Mouse (Mus musculus): ENCODE data around the gene Syt9. TPM values are rescaled to one million over a fixed set of nuclear protein-coding genes. Genes with fewer than 3 reads are reported as not detected.
A peak's percentile ranks its signal among the peaks of the same experiment; 100 is the strongest.

Gene Syt9
- polyA plus RNA-seq, 1 experiment, result 0.07 TPM

GRCm38 (mm10) chr7:107553461-107553860 lies 182.9 kb downstream of the Syt9 start:
- H3K27ac ChIP-seq (ENCODE audit: control insufficient read depth, insufficient read depth, low read length), result no peak overlapping the region
- H3K4me3 ChIP-seq (ENCODE audit: control insufficient read depth, insufficient read depth, low read length), result no peak overlapping the region
- TF ChIP-seq POLR2A (IDR thresholded peaks at IDR 0.05; ENCODE audit: control insufficient read depth, extremely low read depth, insufficient read depth, low read length, poor library complexity) (no peak), CTCF (IDR thresholded peaks at IDR 0.05; ENCODE audit: borderline replicate concordance, control insufficient read depth, extremely low read depth, insufficient read depth, low read length, poor library complexity) (no peak)
- WGBS, result 4% methylated on average over 1 of the region's 1 CpGs
- H3K36me3 ChIP-seq (ENCODE audit: control insufficient read depth, insufficient read depth, low read length), result no peaks in the 10 kb centered on the region
- DNase-seq, result no peak
- H3K4me1 ChIP-seq (replicated peaks; ENCODE audit: control insufficient read depth, insufficient read depth, low read length), result no peaks in the 10 kb centered on the region
- no peaks in the 10 kb centered on the region for H3K27me3 ChIP-seq (ENCODE audit: control insufficient read depth, insufficient read depth, low read length)

GRCm38 (mm10) chr7:107555906-107556305 lies 185.4 kb downstream of the Syt9 start:
- DNase-seq, result peak; percentile 23
- Histone ChIP-seq H3K4me1 (replicated peaks; ENCODE audit: control insufficient read depth, insufficient read depth, low read length) (no peaks in the 10 kb centered on the region), H3K27ac (ENCODE audit: control insufficient read depth, insufficient read depth, low read length) (no peak overlapping the region), H3K27me3 (ENCODE audit: control insufficient read depth, insufficient read depth, low read length) (no peaks in the 10 kb centered on the region), H3K36me3 (ENCODE audit: control insufficient read depth, insufficient read depth, low read length) (no peaks in the 10 kb centered on the region), H3K4me3 (ENCODE audit: control insufficient read depth, insufficient read depth, low read length) (no peak overlapping the region)
- WGBS, result 92% methylated on average over 3 of the region's 3 CpGs
- no peak for TF ChIP-seq CTCF (IDR thresholded peaks at IDR 0.05; ENCODE audit: borderline replicate concordance, control insufficient read depth, extremely low read depth, insufficient read depth, low read length, poor library complexity)
- no peak for TF ChIP-seq POLR2A (IDR thresholded peaks at IDR 0.05; ENCODE audit: control insufficient read depth, extremely low read depth, insufficient read depth, low read length, poor library complexity)

DNA sequence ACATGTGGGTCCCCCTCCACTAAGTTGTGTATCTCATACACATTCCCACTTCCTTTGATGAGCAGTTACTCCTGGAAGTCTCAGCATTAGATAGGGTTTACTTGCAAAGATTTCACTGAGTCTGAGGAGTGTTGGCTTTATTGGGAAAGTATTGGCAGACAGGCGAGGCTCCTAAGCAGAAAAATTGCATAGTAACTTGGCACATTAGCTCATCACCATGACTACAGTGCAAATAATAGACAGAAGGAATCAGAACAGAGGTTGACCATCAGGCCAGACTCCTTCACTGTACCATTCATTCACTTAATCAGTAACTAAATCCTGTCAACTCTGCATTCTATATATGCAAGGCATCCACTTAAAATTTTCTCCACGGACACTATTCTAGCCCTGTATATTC lies 190.1 kb downstream of the Syt9 start:
- DNase-seq, result no peak
- Histone ChIP-seq H3K36me3 (ENCODE audit: control insufficient read depth, insufficient read depth, low read length) (no peaks in the 10 kb centered on the region), H3K27ac (ENCODE audit: control insufficient read depth, insufficient read depth, low read length) (no peak overlapping the region), H3K27me3 (ENCODE audit: control insufficient read depth, insufficient read depth, low read length) (no peaks in the 10 kb centered on the region), H3K4me1 (replicated peaks; ENCODE audit: control insufficient read depth, insufficient read depth, low read length) (no peaks in the 10 kb centered on the region), H3K4me3 (ENCODE audit: control insufficient read depth, insufficient read depth, low read length) (no peak overlapping the region)
- WGBS, result 92% methylated on average over 2 of the region's 2 CpGs
- no peak for TF ChIP-seq CTCF (IDR thresholded peaks at IDR 0.05; ENCODE audit: borderline replicate concordance, control insufficient read depth, extremely low read depth, insufficient read depth, low read length, poor library complexity)
- TF ChIP-seq POLR2A (IDR thresholded peaks at IDR 0.05; ENCODE audit: control insufficient read depth, extremely low read depth, insufficient read depth, low read length, poor library complexity), result no peak

GRCm38 (mm10) chr7:107561584-107561983 lies 191.1 kb downstream of the Syt9 start:
- DNase-seq, result no peak

DNA sequence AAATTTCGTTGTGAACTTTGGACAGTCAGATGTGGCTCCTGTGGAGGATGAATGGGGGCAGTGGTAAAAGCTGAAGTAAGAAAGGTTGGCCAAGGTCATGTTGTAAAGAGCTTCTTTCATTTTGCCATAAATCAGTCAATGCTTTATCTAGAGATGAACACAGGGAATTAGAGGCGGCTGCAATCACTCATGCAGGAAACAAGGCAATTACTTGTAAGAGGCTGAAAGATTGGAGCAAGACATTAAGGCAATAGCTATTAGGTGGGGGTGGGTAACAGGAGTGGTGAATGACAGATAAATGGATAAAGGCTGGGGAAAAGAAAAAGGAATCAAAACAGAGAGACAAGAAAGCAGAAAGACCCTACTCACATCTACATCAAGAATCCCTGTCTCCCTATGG lies 193.2 kb downstream of the Syt9 start:
- Histone ChIP-seq H3K4me3 (ENCODE audit: control insufficient read depth, insufficient read depth, low read length) (no peak overlapping the region), H3K27ac (ENCODE audit: control insufficient read depth, insufficient read depth, low read length) (no peak overlapping the region), H3K4me1 (replicated peaks; ENCODE audit: control insufficient read depth, insufficient read depth, low read length) (no peaks in the 10 kb centered on the region), H3K27me3 (ENCODE audit: control insufficient read depth, insufficient read depth, low read length) (no peaks in the 10 kb centered on the region), H3K36me3 (ENCODE audit: control insufficient read depth, insufficient read depth, low read length) (no peaks in the 10 kb centered on the region)
- DNase-seq, result no peak
- 78% methylated on average over 2 of the region's 2 CpGs for WGBS
- TF ChIP-seq POLR2A (IDR thresholded peaks at IDR 0.05; ENCODE audit: control insufficient read depth, extremely low read depth, insufficient read depth, low read length, poor library complexity) (no peak), CTCF (IDR thresholded peaks at IDR 0.05; ENCODE audit: borderline replicate concordance, control insufficient read depth, extremely low read depth, insufficient read depth, low read length, poor library complexity) (no peak)

More at GRCm38 (mm10) chr7:107561584-107561983, 191.1 kb downstream of the Syt9 start:
- WGBS, result 17% methylated on average over 3 of the region's 3 CpGs
- Histone ChIP-seq H3K36me3 (ENCODE audit: control insufficient read depth, insufficient read depth, low read length) (no peaks in the 10 kb centered on the region), H3K27me3 (ENCODE audit: control insufficient read depth, insufficient read depth, low read length) (no peaks in the 10 kb centered on the region), H3K27ac (ENCODE audit: control insufficient read depth, insufficient read depth, low read length) (no peak overlapping the region), H3K4me1 (replicated peaks; ENCODE audit: control insufficient read depth, insufficient read depth, low read length) (no peaks in the 10 kb centered on the region), H3K4me3 (ENCODE audit: control insufficient read depth, insufficient read depth, low read length) (no peak overlapping the region)
- no peak for TF ChIP-seq CTCF (IDR thresholded peaks at IDR 0.05; ENCODE audit: borderline replicate concordance, control insufficient read depth, extremely low read depth, insufficient read depth, low read length, poor library complexity)
- no peak for TF ChIP-seq POLR2A (IDR thresholded peaks at IDR 0.05; ENCODE audit: control insufficient read depth, extremely low read depth, insufficient read depth, low read length, poor library complexity)

- H3K27me3 ChIP-seq (ENCODE audit: control insufficient read depth, insufficient read depth, low read length), result no peaks in the 10 kb centered on the region
- peak within 1 kb of the TSS; percentile 25; the same call in 1 of the 2 replicates for H3K27ac ChIP-seq (ENCODE audit: control insufficient read depth, insufficient read depth, low read length)
- H3K4me1 ChIP-seq (replicated peaks; ENCODE audit: control insufficient read depth, insufficient read depth, low read length), result no peaks in the 10 kb centered on the region
- no peaks in the 10 kb centered on the region for H3K36me3 ChIP-seq (ENCODE audit: control insufficient read depth, insufficient read depth, low read length)
- 87% methylated on average over 7 of the region's 7 CpGs for WGBS
- no peak for DNase-seq
- H3K4me3 ChIP-seq (ENCODE audit: control insufficient read depth, insufficient read depth, low read length), result no peak within 1 kb of the TSS
- TF ChIP-seq CTCF (IDR thresholded peaks at IDR 0.05; ENCODE audit: borderline replicate concordance, control insufficient read depth, extremely low read depth, insufficient read depth, low read length, poor library complexity) (no peak), POLR2A (IDR thresholded peaks at IDR 0.05; ENCODE audit: control insufficient read depth, extremely low read depth, insufficient read depth, low read length, poor library complexity) (no peak)
Measured at GRCm38 (mm10) chr7:107567261-107567671, 196.7 kb downstream of the Syt9 start, which contains the start of gene Olfml1. TSS of gene Olfml1 (plus strand) at chr7:107567446.

DNA sequence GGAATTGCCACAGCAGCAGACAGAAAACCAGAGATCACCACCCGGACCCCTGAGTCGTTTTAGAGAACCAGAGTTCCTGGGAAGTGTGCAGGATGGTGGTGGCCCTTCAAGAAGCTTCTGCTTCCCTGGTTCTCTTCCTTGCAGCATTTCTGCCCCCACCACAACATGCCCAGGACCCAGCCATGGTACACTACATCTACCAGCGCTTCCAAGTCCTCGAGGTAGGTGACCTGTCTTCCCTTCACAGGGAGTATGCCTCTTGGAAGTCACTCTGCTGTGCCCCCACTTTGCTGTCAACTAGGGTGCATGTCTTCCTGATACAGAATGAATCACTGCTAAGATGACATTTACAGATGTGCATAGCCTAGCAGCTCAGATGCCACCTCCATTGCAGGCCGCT lies 197.1 kb downstream of the Syt9 start:
- 87% methylated on average over 5 of the region's 5 CpGs for WGBS
- Histone ChIP-seq H3K4me1 (replicated peaks; ENCODE audit: control insufficient read depth, insufficient read depth, low read length) (no peaks in the 10 kb centered on the region), H3K4me3 (ENCODE audit: control insufficient read depth, insufficient read depth, low read length) (no peak overlapping the region), H3K27me3 (ENCODE audit: control insufficient read depth, insufficient read depth, low read length) (no peaks in the 10 kb centered on the region), H3K27ac (ENCODE audit: control insufficient read depth, insufficient read depth, low read length) (peak overlapping the region; percentile 25; the same call in 1 of the 2 replicates), H3K36me3 (ENCODE audit: control insufficient read depth, insufficient read depth, low read length) (no peaks in the 10 kb centered on the region)
- no peak for DNase-seq
- TF ChIP-seq POLR2A (IDR thresholded peaks at IDR 0.05; ENCODE audit: control insufficient read depth, extremely low read depth, insufficient read depth, low read length, poor library complexity), result no peak
- no peak for TF ChIP-seq CTCF (IDR thresholded peaks at IDR 0.05; ENCODE audit: borderline replicate concordance, control insufficient read depth, extremely low read depth, insufficient read depth, low read length, poor library complexity)
